Mouse (Mus musculus) liver, embryonic 11.5 days (tissue): ENCODE measurements at regions not wholly inside any gene's neighbourhood (a gene's known extent, or its start where the extent isn't known, plus 50 kb on each side); places are given as distances from the start of the nearest gene placed in this dataset.

ENCODE experiments used
- ATAC-seq: fragments of 200-750 bp; cut with Nextera tagmentation; replicated peaks from 2 replicates; pipeline ENCODE4 v1.8.0; 2017; ENCODE audit warnings: moderate number of reproducible peaks, mild to moderate bottlenecking, moderate TSS enrichment, moderate library complexity; ENCODE audit not compliant: low FRiP score
- DNase-seq: peaks from one replicate; pipeline ENCODE4 v3.0.0-alpha.2; 2017; ENCODE audit warnings: low spot score
- H3K27ac ChIP-seq: fragments of 300-500 bp; sonication (generic); 2 replicates; pipeline ENCODE4 v1.5.1; 2014; ENCODE audit warnings: mild to moderate bottlenecking, low read depth, low read length, control low read depth
- H3K27me3 ChIP-seq: fragments of 300-500 bp; sonication (generic); replicated peaks from 2 replicates; pipeline ENCODE4 v1.6.1; 2014; ENCODE audit warnings: low read length, mixed read lengths; ENCODE audit not compliant: control insufficient read depth, insufficient read depth
- H3K36me3 ChIP-seq: fragments of 300-500 bp; sonication (generic); 2 replicates; pipeline ENCODE4 v1.6.1; 2014; ENCODE audit warnings: mild to moderate bottlenecking, low read length, moderate library complexity, mixed read lengths; ENCODE audit not compliant: control insufficient read depth, insufficient read depth
- H3K4me1 ChIP-seq: fragments of 300-500 bp; sonication (generic); replicated peaks from 2 replicates; pipeline ENCODE4 v1.6.1; 2014; ENCODE audit warnings: low read length, mixed read lengths; ENCODE audit not compliant: control insufficient read depth, insufficient read depth
- H3K4me2 ChIP-seq: fragments of 300-500 bp; sonication (generic); 2 replicates; pipeline ENCODE4 v1.6.1; 2014; ENCODE audit warnings: mild to moderate bottlenecking, control low read depth, moderate library complexity
- H3K4me3 ChIP-seq: fragments of 300-500 bp; sonication (generic); 2 replicates; pipeline ENCODE4 v1.5.1; 2014; ENCODE audit warnings: low read depth, low read length, control low read depth
- H3K9ac ChIP-seq: fragments of 300-500 bp; sonication (generic); 2 replicates; pipeline ENCODE4 v1.6.1; 2014; ENCODE audit warnings: low read depth, low read length, control low read depth
- H3K9me3 ChIP-seq: fragments of 300-500 bp; sonication (generic); 2 replicates; pipeline ENCODE4 v1.6.1; 2016; ENCODE audit warnings: low read length, inconsistent platforms, mixed read lengths; ENCODE audit not compliant: control insufficient read depth
- WGBS: fragments of 180-500 bp; shearing (Covaris S2); extraction: QIAGEN DNeasy Blood & Tissue Kit; methylation state at CpG from one replicate; pipeline ENCODE4 v1.1.7; 2014; 5-methylcytosine and 5-hydroxymethylcytosine counted together

DNA sequence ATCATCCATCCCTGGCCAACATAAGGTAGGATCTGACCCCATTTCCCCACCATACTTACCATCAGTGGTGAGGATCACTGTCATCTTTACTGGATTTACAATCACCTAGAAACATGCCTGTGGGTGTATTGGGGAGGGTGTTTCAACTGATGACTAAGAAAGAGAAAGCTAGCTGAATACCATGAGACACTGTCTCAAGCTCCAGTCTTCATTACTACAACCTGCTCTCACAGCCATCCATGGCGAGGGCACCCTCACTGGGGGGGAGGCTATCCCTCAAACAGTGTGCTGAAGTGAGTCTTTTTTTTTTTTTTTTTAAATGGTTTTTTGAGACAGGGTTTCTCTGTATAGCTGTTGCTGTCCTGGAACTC lies 154.9 kb downstream of the Qrsl1 start:
- peaks cover 7% of the 10 kb centered on the region for H3K4me1 ChIP-seq
- H3K36me3 ChIP-seq = no peaks in the 10 kb centered on the region
- DNase-seq (no peak), ATAC-seq (no peak)
- no peak overlapping the region for H3K4me3 ChIP-seq
- no peak overlapping the region for H3K27ac ChIP-seq
- no peak overlapping the region for H3K4me2 ChIP-seq
- H3K27me3 ChIP-seq = no peaks in the 10 kb centered on the region
- WGBS = 74% methylated on average over 1 of the region's 1 CpGs
- H3K9ac ChIP-seq = no peak overlapping the region
- no peaks in the 10 kb centered on the region for H3K9me3 ChIP-seq

DNA sequence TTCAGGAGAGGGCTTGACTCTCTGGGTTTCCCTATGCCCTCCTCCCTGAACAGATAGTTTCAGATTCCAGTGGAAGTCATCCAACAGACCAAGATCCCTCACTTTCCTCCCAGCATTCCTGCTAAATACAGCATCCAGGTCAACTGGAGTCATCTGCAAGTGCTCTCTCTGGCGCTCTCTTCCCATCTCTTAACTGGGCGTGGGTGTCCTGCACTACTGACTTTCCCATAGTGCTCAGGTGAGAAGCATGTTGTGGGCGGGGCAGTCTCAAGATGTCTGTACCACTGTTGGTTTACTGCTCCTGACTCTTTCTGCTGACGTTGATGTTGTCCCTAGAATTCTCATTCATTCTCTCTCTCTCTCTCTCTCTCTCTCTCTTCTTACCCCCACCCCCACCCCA lies 154.0 kb downstream of the Qrsl1 start:
- H3K9me3 ChIP-seq = no peaks in the 10 kb centered on the region
- 0 out of 2 replicates have a peak, but pooled peaks cover 4% of the 10 kb centered on the region for H3K4me1 ChIP-seq
- no peak overlapping the region for H3K27ac ChIP-seq
- 86% methylated on average over 4 of the region's 4 CpGs for WGBS
- no peak overlapping the region for H3K4me3 ChIP-seq
- H3K9ac ChIP-seq = no peak overlapping the region
- DNase-seq (no peak), ATAC-seq (no peak)
- H3K4me2 ChIP-seq = no peak overlapping the region
- no peaks in the 10 kb centered on the region for H3K27me3 ChIP-seq
- H3K36me3 ChIP-seq = no peaks in the 10 kb centered on the region

DNA sequence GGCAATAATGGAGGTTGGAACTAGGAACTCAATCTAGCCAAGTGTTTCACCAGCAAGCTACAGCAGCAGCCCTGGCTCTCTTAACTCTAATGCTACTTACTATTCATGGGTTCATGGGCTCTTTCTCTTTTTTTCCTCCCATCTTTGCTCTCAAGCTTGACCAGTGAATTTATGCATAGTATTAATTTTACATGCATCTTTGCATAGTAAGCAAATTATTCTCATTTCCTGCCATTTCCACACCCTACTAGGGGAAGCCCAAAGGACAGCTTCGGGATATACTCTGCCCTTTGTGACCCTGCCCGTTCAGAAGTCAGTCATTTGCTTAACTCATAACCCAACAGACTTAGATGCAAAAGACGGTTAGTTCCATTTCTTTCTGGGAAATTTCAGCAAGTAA lies 153.2 kb downstream of the Qrsl1 start:
- Histone ChIP-seq H3K9ac (no peak overlapping the region), H3K36me3 (no peaks in the 10 kb centered on the region), H3K27ac (no peak overlapping the region), H3K27me3 (no peaks in the 10 kb centered on the region), H3K4me2 (no peak overlapping the region), H3K9me3 (no peaks in the 10 kb centered on the region), H3K4me3 (no peak overlapping the region), H3K4me1 (0 out of 2 replicates have a peak, but pooled peaks cover 3% of the 10 kb centered on the region)
- WGBS = 87% methylated on average over 3 of the region's 3 CpGs
- ATAC-seq (no peak), DNase-seq (no peak)

DNA sequence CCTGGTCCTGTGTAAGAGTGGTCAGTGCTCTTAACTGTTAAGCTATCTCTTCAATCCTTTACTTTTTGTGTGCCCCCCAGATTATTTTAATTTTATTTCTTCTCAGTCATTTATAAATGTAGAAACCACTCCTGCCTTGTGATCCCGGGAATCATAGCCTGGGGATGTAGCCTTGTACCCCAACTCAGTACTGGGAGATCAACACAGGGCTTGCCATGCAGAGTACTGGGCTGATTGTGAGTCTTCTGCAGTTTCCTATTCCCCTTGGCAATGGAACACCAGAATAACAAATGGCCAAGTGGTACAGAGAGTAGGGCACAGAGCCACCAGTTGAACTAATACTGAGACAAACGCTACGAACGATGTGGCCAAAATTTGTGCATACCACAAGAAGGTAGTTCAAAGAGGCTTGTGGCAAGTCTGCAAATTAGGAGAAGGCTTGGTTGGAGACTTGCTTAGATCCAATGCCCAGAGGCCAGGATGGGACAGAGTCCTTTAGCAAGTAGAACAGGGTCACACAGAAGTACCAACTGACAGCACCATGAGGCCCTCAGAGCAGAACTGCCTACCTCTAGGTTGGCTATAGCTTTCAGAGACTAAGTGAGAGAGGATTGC lies 151.9 kb downstream of the Qrsl1 start:
- WGBS = 95% methylated on average over 4 of the region's 4 CpGs
- Histone ChIP-seq H3K27me3 (no peaks in the 10 kb centered on the region), H3K9me3 (no peaks in the 10 kb centered on the region), H3K4me1 (0 out of 2 replicates have a peak, but pooled peaks cover 3% of the 10 kb centered on the region), H3K4me2 (no peak overlapping the region), H3K4me3 (no peak overlapping the region), H3K36me3 (no peaks in the 10 kb centered on the region), H3K27ac (no peak overlapping the region), H3K9ac (no peak overlapping the region)
- DNase-seq (no peak), ATAC-seq (no peak)

DNA sequence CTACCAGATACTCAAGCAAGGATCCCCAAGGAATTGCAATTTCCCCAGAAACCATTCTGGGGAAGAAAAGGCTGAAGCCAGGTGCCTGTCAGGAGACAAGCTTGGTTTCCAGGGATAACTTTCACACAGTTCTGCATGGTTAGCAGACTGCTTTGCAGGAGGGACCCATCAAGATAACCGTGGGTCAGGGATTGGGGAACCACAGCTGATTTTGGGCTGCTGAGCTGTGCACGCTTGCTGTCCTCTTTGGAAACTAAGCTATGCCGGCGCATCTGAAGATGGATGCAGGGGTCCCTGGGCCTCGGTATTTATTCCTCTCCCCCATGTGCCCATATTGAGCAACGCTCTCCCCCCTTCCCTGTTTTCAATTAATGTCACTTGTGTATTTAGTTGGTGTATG lies 151.1 kb downstream of the Qrsl1 start:
- Histone ChIP-seq H3K4me2 (no peak overlapping the region), H3K9me3 (no peaks in the 10 kb centered on the region), H3K36me3 (no peaks in the 10 kb centered on the region), H3K4me3 (no peak overlapping the region), H3K27me3 (no peaks in the 10 kb centered on the region), H3K4me1 (0 out of 2 replicates have a peak, but pooled peaks cover 3% of the 10 kb centered on the region), H3K9ac (no peak overlapping the region), H3K27ac (no peak overlapping the region)
- ATAC-seq = no peak
- WGBS = 81% methylated on average over 6 of the region's 6 CpGs
- no peak for DNase-seq

DNA sequence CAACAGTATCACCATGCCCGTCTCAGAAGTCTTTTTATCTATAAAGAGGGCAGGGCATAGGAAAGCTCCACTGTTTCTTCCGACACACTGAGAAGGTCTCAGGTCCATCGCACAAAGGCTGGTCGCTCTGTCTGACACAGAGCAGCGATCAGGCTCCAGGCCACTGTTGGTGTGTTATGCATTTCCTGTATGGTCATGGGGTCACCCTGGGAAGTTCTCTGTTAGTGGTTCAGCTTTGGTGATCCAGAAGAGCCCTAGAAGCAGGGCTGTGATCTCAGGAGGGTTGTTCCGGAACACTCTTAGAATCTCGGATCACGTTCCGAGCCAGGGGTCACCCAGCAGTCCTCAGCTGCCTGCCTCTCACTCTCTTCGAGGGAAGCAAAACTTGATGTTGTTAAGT lies 150.7 kb downstream of the Qrsl1 start:
- 0 out of 2 replicates have a peak, but pooled peaks cover 3% of the 10 kb centered on the region for H3K4me1 ChIP-seq
- H3K36me3 ChIP-seq = no peaks in the 10 kb centered on the region
- ATAC-seq = no peak
- no peaks in the 10 kb centered on the region for H3K9me3 ChIP-seq
- H3K9ac ChIP-seq = no peak overlapping the region
- no peak overlapping the region for H3K27ac ChIP-seq
- no peak for DNase-seq
- 75% methylated on average over 10 of the region's 10 CpGs for WGBS
- H3K27me3 ChIP-seq = no peaks in the 10 kb centered on the region
- H3K4me3 ChIP-seq = no peak overlapping the region
- H3K4me2 ChIP-seq = no peak overlapping the region

DNA sequence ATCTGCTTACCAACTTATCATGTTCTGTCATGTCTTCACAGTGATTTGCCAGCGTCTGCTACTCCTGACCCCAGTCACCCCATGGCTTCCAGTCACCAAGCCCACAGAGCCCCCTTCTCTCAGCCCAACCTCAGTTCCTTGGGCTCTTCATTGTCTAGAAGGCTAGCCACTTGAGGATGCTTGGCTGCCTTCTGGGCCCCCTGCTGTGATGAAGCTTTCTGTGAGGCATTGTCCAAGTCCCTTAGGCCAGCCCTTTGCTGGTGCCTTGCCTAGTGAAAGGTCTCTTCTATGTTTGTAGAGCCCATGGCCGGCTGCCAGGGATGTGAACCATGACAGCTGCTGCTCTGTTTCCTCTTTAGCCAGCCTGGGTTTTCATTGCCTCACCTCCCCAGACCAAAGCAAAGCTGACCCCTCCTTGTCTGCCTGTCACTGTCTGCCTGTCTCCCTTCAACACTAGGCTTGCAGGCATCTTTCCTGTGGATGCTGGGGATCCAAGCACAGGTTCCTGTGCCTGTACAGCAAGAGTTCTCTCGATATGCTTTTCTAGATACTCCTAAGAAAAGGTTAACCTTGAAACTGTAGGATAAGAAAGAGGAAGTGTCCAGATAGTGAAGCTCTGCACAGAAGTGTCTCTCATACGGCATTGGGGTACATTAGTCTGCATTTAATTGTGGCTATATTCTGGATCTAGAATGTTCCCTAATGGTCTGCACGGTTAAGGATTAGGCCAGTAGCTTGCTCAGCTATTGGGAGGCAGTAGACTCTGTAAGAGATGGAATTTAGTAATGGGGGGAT lies 149.5 kb downstream of the Qrsl1 start:
- no peaks in the 10 kb centered on the region for H3K9me3 ChIP-seq
- 43% methylated on average over 5 of the region's 5 CpGs for WGBS
- no peaks in the 10 kb centered on the region for H3K27me3 ChIP-seq
- H3K9ac ChIP-seq = no peak overlapping the region
- H3K4me3 ChIP-seq = no peak overlapping the region
- no peak overlapping the region for H3K4me2 ChIP-seq
- H3K36me3 ChIP-seq = no peaks in the 10 kb centered on the region
- H3K4me1 ChIP-seq = 0 out of 2 replicates have a peak, but pooled peaks cover 3% of the 10 kb centered on the region
- no peak overlapping the region for H3K27ac ChIP-seq
- DNase-seq = no peak
- ATAC-seq = no peak

DNA sequence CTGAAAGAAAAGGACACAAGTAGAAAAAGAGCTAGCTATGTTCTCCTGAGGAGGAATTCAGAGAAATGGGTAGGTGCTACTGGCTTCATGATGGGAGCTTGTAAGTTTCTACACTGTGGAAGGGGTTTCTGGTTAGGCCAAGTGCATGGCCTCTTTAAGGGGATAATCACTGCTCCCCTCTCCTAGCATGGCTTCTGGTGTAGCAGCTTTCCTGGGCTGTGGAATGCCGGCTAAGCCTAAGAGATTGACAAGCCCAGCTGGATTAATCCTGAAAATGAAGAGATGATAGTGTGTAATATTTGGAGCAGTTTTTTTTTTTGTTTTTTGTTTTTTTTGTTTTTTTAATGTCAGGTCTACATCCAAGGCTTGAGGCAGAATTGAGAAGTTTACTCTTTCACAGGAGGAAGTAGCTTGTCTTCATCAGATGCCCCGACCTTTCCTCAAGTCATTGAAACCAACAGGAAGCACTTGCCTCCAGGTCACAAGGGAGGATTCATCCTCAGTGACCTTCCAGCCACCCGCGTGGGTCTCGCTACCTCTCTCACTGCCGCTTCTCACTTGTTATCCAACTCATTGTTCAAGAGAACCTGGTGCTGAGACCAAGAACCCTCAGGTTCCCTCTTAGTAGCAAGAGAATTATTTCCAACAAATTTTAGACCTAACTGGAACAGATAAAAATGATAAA lies 144.5 kb downstream of the Qrsl1 start:
- no peak overlapping the region for H3K9ac ChIP-seq
- H3K36me3 ChIP-seq = no peaks in the 10 kb centered on the region
- 51% methylated on average over 6 of the region's 6 CpGs for WGBS
- no peak for ATAC-seq
- no peak overlapping the region for H3K4me2 ChIP-seq
- H3K4me3 ChIP-seq = no peak overlapping the region
- H3K9me3 ChIP-seq = no peaks in the 10 kb centered on the region
- peak; percentile 11 for DNase-seq
- H3K27me3 ChIP-seq = no peaks in the 10 kb centered on the region
- peaks cover 10% of the 10 kb centered on the region for H3K4me1 ChIP-seq
- H3K27ac ChIP-seq = no peak overlapping the region
